Mouse (Mus musculus): ENCODE data around the gene Tlx2.

The Tlx2 gene

GRCm38 (mm10) chr6:83023786-83024185 is 46.3 kb downstream of the Tlx2 start:
- no peak for DNase-seq (ENCODE audit: low read depth, low spot score)

DNA sequence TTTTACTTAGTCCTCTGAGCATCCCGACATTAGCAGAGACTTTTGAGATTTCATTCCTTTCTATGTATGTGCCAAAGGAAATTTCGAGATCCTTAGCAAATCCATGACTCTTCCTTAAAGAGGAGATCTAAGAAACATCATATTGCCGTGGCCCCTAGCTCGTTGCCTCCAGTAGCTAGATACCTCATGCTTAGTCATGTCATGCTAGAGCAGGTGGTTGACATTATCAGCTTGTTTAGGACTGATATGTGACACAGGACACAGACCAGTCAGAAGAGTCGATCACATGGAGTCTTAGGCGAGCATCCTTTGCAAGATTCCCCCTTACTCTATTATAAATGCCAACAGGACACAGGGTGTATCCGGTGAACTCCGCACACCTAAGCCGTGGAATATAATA is 47.1 kb downstream of the Tlx2 start:
- no peak for DNase-seq (ENCODE audit: low read depth, low spot score)

- DNase-seq (ENCODE audit: low read depth, low spot score) = no peak
Observed at GRCm38 (mm10) chr6:83020836-83021593, 49.1 kb downstream of the Tlx2 start.

DNA sequence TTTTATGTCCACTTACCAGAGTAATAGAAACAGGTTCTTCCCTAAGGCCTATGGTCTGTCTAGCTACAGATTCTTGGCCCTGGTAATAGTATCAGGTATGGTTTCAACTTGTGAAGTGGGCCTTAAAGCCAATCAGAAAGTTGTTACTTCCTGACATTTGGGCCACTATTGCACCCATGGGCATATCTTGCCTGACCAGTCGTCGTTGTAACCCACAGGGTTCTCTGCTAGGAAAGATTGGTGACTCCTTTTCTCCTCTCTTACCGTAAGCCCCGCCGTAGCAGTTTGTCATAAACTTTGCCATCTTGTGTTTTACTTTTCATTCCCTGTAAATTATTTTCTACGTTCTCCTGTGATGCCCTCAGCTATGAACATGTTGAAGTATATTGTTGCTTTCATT is 50.0 kb downstream of the Tlx2 start:
- no peak for DNase-seq (ENCODE audit: low read depth, low spot score)

DNA sequence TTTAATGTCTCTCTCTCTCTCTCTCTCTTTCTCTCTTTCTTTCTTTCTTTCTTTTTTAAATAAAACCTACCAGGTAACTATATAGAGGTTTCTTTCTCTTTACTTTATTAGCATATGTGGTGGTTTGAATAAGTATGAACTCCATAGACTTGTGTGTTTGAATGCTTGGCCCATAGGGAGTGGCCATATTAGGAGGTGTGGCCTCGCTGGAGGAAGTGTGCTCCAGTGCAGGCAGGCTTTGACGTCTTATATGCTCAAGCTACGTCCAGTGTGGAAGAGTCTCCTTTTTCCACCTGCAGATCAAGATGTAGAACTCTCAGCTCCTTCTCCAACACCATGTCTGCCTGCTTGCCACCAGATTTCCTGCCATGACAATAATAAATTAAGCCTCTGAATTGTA is 51.0 kb downstream of the Tlx2 start:
- no peak for DNase-seq (ENCODE audit: low read depth, low spot score)

All from CD4-positive helper T cell, adult 2 months (primary cell).